Mouse (Mus musculus) MEL (cell line): ENCODE measurements around the gene Mta3. TPM values are rescaled to one million over a fixed set of nuclear protein-coding genes. Genes with fewer than 3 reads are reported as not detected.

Source experiments
- DNase-seq: peaks from one replicate; pipeline ENCODE4 v3.0.0; 2011; ENCODE audit warnings: low read depth, low spot score
- H3K27ac ChIP-seq: 2 replicates; pipeline ENCODE4 v1.5.1; 2012; ENCODE audit warnings: low read depth, mild to moderate bottlenecking, control low read depth, low read length, moderate library complexity; ENCODE audit not compliant: control insufficient read depth
- H3K27me3 ChIP-seq, 2 experiments: fragments of 150-350 bp in 1 of 2; sonication (generic) in 1 of 2; 2 replicates each; pipeline ENCODE4 v1.6.1; 2012; ENCODE audit warnings: low read length in 2 of 2, mild to moderate bottlenecking in 2 of 2, improper control_type of control experiment in 1 of 2, moderate library complexity in 1 of 2; ENCODE audit not compliant: insufficient read depth in 2 of 2, control insufficient read depth in 1 of 2
- H3K36me3 ChIP-seq, 2 experiments: 2 replicates each; pipeline ENCODE4 v1.6.1; 2012 to 2014; ENCODE audit warnings: low read length in 2 of 2, improper control_type of control experiment in 1 of 2, inconsistent platforms in 1 of 2, mild to moderate bottlenecking in 1 of 2; ENCODE audit not compliant: insufficient read depth in 2 of 2, control insufficient read depth in 1 of 2
- H3K4me1 ChIP-seq, 2 experiments: fragments of 150-350 bp in 1 of 2; sonication (generic) in 1 of 2; 2 replicates each; pipeline ENCODE4 v1.6.1; 2012; ENCODE audit warnings: low read length in 2 of 2, improper control_type of control experiment in 1 of 2, mild to moderate bottlenecking in 1 of 2; ENCODE audit not compliant: insufficient read depth in 2 of 2, control insufficient read depth in 1 of 2
- H3K4me3 ChIP-seq, 2 experiments: fragments of 150-350 bp in 1 of 2; sonication (generic) in 1 of 2; 2 replicates each; pipeline ENCODE4 v1.5.1; 2012; ENCODE audit warnings: low read depth in 2 of 2, low read length in 2 of 2, mild to moderate bottlenecking in 2 of 2, moderate library complexity in 2 of 2, control low read depth in 1 of 2, improper control_type of control experiment in 1 of 2; ENCODE audit not compliant: control insufficient read depth in 1 of 2, insufficient read depth in 1 of 2
- H3K79me2 ChIP-seq: 2 replicates; pipeline ENCODE4 v1.6.1; 2012; ENCODE audit warnings: mild to moderate bottlenecking, low read length, moderate library complexity; ENCODE audit not compliant: control insufficient read depth, poor library complexity, insufficient read depth
- H3K9ac ChIP-seq: 2 replicates; pipeline ENCODE4 v1.6.1; 2012; ENCODE audit warnings: low read depth, mild to moderate bottlenecking, control low read depth, low read length, moderate library complexity; ENCODE audit not compliant: control insufficient read depth, poor library complexity, severe bottlenecking
- H3K9me3 ChIP-seq: fragments of 150-350 bp; sonication (generic); replicated peaks from 2 replicates; pipeline ENCODE4 v1.6.1; 2012; ENCODE audit warnings: mild to moderate bottlenecking, low read length, improper control_type of control experiment, moderate library complexity; ENCODE audit not compliant: insufficient read depth
- ELF1 ChIP-seq: IDR thresholded peaks from 2 replicates; pipeline ENCODE4 v1.6.1; 2014; ENCODE audit warnings: low read depth, mild to moderate bottlenecking, inconsistent platforms, low read length, improper control_type of control experiment, moderate library complexity
- EP300 ChIP-seq, 2 experiments: IDR thresholded peaks; 2 replicates each; pipeline ENCODE4 v1.6.1; 2011; ENCODE audit warnings: improper control_type of control experiment in 2 of 2, low read length in 2 of 2, low read depth in 1 of 2, mild to moderate bottlenecking in 1 of 2
- ETS1 ChIP-seq: IDR thresholded peaks from 2 replicates; pipeline ENCODE4 v1.6.1; 2012; ENCODE audit warnings: low read depth, mild to moderate bottlenecking, inconsistent platforms, low read length, improper control_type of control experiment, moderate library complexity
- GATA1 ChIP-seq: IDR thresholded peaks from 2 replicates; pipeline ENCODE4 v1.6.1; 2011; ENCODE audit warnings: low read depth, low read length, improper control_type of control experiment
- MAZ ChIP-seq: IDR thresholded peaks from 2 replicates; pipeline ENCODE4 v1.6.1; 2012; ENCODE audit warnings: low read depth, mild to moderate bottlenecking, inconsistent platforms, low read length, improper control_type of control experiment
- MEF2A ChIP-seq: IDR thresholded peaks from 2 replicates; pipeline ENCODE4 v1.6.1; 2014; ENCODE audit warnings: low read depth, mild to moderate bottlenecking, inconsistent platforms, low read length, improper control_type of control experiment; ENCODE audit not compliant: poor library complexity, insufficient replicate concordance, severe bottlenecking; ENCODE audit errors: extremely low read depth
- MXI1 ChIP-seq: IDR thresholded peaks from 2 replicates; pipeline ENCODE4 v1.6.1; 2011; ENCODE audit warnings: mild to moderate bottlenecking, low read depth, low read length, improper control_type of control experiment
- MYC ChIP-seq: IDR thresholded peaks from 2 replicates; pipeline ENCODE4 v1.6.1; 2011; ENCODE audit warnings: low read depth, mild to moderate bottlenecking, low read length, improper control_type of control experiment, moderate library complexity
- NRF1 ChIP-seq: IDR thresholded peaks from 2 replicates; pipeline ENCODE4 v1.6.1; 2014; ENCODE audit warnings: low read depth, mild to moderate bottlenecking, inconsistent platforms, low read length, improper control_type of control experiment, moderate library complexity; ENCODE audit not compliant: poor library complexity, insufficient read depth, severe bottlenecking
- POLR2A ChIP-seq, 2 experiments: IDR thresholded peaks; 2 replicates each; pipeline ENCODE4 v1.6.1; 2011 to 2012; ENCODE audit warnings: low read length in 2 of 2, mild to moderate bottlenecking in 2 of 2, control low read depth in 1 of 2, improper control_type of control experiment in 1 of 2, low read depth in 1 of 2, moderate library complexity in 1 of 2; ENCODE audit not compliant: control insufficient read depth in 1 of 2, insufficient read depth in 1 of 2, poor library complexity in 1 of 2
- POLR2AphosphoS2 ChIP-seq: IDR thresholded peaks from 2 replicates; pipeline ENCODE4 v1.6.1; 2011; ENCODE audit warnings: low read length, improper control_type of control experiment
- RAD21 ChIP-seq: IDR thresholded peaks from 2 replicates; pipeline ENCODE4 v1.6.1; 2011; ENCODE audit warnings: mild to moderate bottlenecking, low read depth, low read length, improper control_type of control experiment
- SIN3A ChIP-seq: IDR thresholded peaks from 2 replicates; pipeline ENCODE4 v1.6.1; 2012; ENCODE audit warnings: low read length, improper control_type of control experiment, inconsistent platforms
- TAL1 ChIP-seq: IDR thresholded peaks from 2 replicates; pipeline ENCODE4 v1.6.1; 2012; ENCODE audit warnings: mild to moderate bottlenecking, inconsistent platforms, low read length, moderate library complexity, mixed read lengths
- TCF12 ChIP-seq: IDR thresholded peaks from 2 replicates; pipeline ENCODE4 v1.6.1; 2014; ENCODE audit warnings: low read depth, mild to moderate bottlenecking, inconsistent platforms, low read length, improper control_type of control experiment, moderate library complexity
- UBTF ChIP-seq: IDR thresholded peaks from 2 replicates; pipeline ENCODE4 v1.6.1; 2012; ENCODE audit warnings: low read depth, mild to moderate bottlenecking, inconsistent platforms, low read length, improper control_type of control experiment, moderate library complexity, borderline replicate concordance; ENCODE audit not compliant: insufficient read depth
- USF2 ChIP-seq, 2 experiments: IDR thresholded peaks; 2 replicates each; pipeline ENCODE4 v1.6.1; 2011 to 2012; ENCODE audit warnings: improper control_type of control experiment in 2 of 2, low read length in 2 of 2, borderline replicate concordance in 1 of 2, inconsistent platforms in 1 of 2, low read depth in 1 of 2, mild to moderate bottlenecking in 1 of 2; ENCODE audit not compliant: insufficient read depth in 1 of 2
- ZMIZ1 ChIP-seq: IDR thresholded peaks from 2 replicates; pipeline ENCODE4 v1.6.1; 2012; ENCODE audit warnings: low read depth, mild to moderate bottlenecking, inconsistent platforms, low read length, improper control_type of control experiment, moderate library complexity
- polyA plus RNA-seq, 2 experiments: library from polyadenylated mRNA; stranded (reverse) in 1 of 2; unstranded in 1 of 2; fragments of >175 nt in 1 of 2; fragments of >200 nt in 1 of 2; gene quantifications; 2 replicates each; pipeline versions ENCODE4 v1.2.1 to v1.2.4; 2012; ENCODE audit warnings: low replicate concordance in 2 of 2, low read depth in 1 of 2; ENCODE audit not compliant: insufficient read length in 2 of 2, insufficient read depth in 1 of 2, missing spikeins in 1 of 2
- total RNA-seq: library from RNA; depleted of rRNA; stranded (reverse); fragments of 300-350 nt; gene quantifications from 2 replicates; pipeline ENCODE4 v1.2.3, GENCODE M21; 2012

The Mta3 gene
- total and polyA plus RNA-seq, 3 experiments: 28.8 to 58.2 TPM; not detected in 1

DNA sequence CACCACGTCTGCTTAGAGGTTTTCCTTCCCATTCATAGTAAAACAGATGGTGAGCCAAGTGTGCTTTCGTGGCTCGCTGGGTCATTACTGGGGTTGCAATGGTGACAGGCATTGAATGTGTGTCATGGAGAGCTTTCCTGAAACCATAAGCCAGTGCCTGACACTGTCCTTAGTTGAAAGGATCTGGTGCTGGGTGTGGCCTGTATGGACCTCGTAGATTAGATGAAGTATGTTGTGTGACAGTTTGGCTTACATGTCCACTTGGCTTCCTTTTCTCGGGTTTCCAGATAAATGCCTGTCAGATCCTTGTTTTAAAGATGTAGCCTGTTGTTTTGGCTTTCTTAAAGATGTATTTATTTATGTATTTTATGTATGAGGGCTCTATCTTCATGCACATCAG is 74.3 kb downstream of the Mta3 start:
- Histone ChIP-seq H3K4me3 (no peak overlapping the region), H3K27me3 (no peaks in the 10 kb centered on the region), H3K79me2 (no peaks in the 10 kb centered on the region), H3K27ac (peak overlapping the region; percentile 76), H3K4me1 (peaks cover 6 to 21% of the 10 kb centered on the region in 2 experiments)
- DNase-seq: peak; percentile 68
- TF ChIP-seq SIN3A: peak; percentile 19
- peak; percentile 79 for TF ChIP-seq GATA1
- TF ChIP-seq USF2 (IDR thresholded peaks at IDR 0.05; ENCODE audit: borderline replicate concordance in 1 of 2, insufficient read depth in 1 of 2, low read depth in 1 of 2, low read length in 2 of 2): no peak
- no peak for TF ChIP-seq UBTF
- peak; percentile 87 to 92 for TF ChIP-seq EP300 (IDR thresholded peaks at IDR 0.05; ENCODE audit: low read depth in 1 of 2, low read length in 2 of 2)
- TF ChIP-seq TAL1: peak; percentile 53
- peak; percentile 81 for TF ChIP-seq TCF12
- 0 out of 2 replicates have a peak, but pooled peaks have one; percentile 33 for TF ChIP-seq ETS1
- TF ChIP-seq MEF2A: no peak
- TF ChIP-seq POLR2AphosphoS2: no peak
- TF ChIP-seq, all 39 proteins: peak for 6
- peaks cover 0 to 23% of the 10 kb centered on the region in 2 experiments; a peak in 2 of 4 replicates for H3K36me3 ChIP-seq
- H3K9me3 ChIP-seq: no peaks in the 10 kb centered on the region
- no peak overlapping the region for H3K9ac ChIP-seq

DNA sequence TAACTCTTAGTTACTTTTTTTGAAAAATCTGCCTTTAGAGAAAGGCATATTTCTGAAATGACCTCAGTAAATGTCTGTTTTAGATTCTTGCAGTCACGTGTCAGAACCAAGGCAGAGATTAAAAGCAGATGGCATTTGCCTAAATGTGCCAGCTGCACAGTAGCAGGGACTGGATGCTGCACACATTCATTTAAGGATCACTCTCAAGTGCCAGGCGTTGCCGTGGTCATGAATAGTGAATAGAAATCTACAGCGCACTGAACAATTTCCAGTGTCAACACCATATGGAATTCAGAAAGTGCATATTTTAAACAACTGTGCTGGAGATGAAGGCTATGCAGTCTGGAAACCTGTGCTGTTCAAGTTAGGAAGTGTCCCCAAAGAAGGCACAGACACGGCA is 76.8 kb downstream of the Mta3 start:
- no peak overlapping the region for H3K27ac ChIP-seq
- peaks cover 6 to 16% of the 10 kb centered on the region in 2 experiments for H3K4me1 ChIP-seq
- H3K4me3 ChIP-seq: no peak overlapping the region
- TF ChIP-seq MAZ (no peak), ELF1 (no peak), EP300 (IDR thresholded peaks at IDR 0.05; ENCODE audit: low read depth in 1 of 2, low read length in 2 of 2) (no peak), NRF1 (no peak), ZMIZ1 (no peak), RAD21 (no peak), MEF2A (no peak), POLR2A (IDR thresholded peaks at IDR 0.05; ENCODE audit: control insufficient read depth in 1 of 2, insufficient read depth in 1 of 2, low read depth in 1 of 2, low read length in 2 of 2, poor library complexity in 1 of 2) (no peak), MXI1 (no peak), MYC (no peak)
- no peak overlapping the region for H3K9ac ChIP-seq
- no peaks in the 10 kb centered on the region for H3K27me3 ChIP-seq
- DNase-seq: no peak
- H3K36me3 ChIP-seq: peaks cover 0 to 18% of the 10 kb centered on the region in 2 experiments; a peak in 2 of 4 replicates
- no peaks in the 10 kb centered on the region for H3K79me2 ChIP-seq
- no peaks in the 10 kb centered on the region for H3K9me3 ChIP-seq
